Mouse (Mus musculus) CD4-positive, CD25-positive, alpha-beta regulatory T cell, adult 4 months (primary cell): ENCODE results near the gene Car5a. TPM values are rescaled to one million over a fixed set of nuclear protein-coding genes. Genes with fewer than 3 reads are reported as not detected.

Experiments
- ATAC-seq: one replicate; pipeline ENCODE4 v1.8.0; 2017
- polyA plus RNA-seq, 2 experiments: library from polyadenylated mRNA; unstranded; fragments of 100-300 nt; shearing (Covaris generic); gene quantifications; one replicate each; pipeline ENCODE4 v1.2.1; 2017

Gene Car5a
- polyA plus RNA-seq, 2 experiments from 2014 or later, result not detected

- ATAC-seq, result no peak
Measured at GRCm38 (mm10) chr8:121905420-121905819, 39.3 kb downstream of the Car5a start.

GRCm38 (mm10) chr8:121904999-121905398 lies 39.7 kb downstream of the Car5a start:
- no peak for ATAC-seq

GRCm38 (mm10) chr8:121903977-121904376 lies 40.7 kb downstream of the Car5a start:
- ATAC-seq, result no peak

- ATAC-seq, result no peak
Measured at GRCm38 (mm10) chr8:121901498-121902236, 43.0 kb downstream of the Car5a start.

DNA sequence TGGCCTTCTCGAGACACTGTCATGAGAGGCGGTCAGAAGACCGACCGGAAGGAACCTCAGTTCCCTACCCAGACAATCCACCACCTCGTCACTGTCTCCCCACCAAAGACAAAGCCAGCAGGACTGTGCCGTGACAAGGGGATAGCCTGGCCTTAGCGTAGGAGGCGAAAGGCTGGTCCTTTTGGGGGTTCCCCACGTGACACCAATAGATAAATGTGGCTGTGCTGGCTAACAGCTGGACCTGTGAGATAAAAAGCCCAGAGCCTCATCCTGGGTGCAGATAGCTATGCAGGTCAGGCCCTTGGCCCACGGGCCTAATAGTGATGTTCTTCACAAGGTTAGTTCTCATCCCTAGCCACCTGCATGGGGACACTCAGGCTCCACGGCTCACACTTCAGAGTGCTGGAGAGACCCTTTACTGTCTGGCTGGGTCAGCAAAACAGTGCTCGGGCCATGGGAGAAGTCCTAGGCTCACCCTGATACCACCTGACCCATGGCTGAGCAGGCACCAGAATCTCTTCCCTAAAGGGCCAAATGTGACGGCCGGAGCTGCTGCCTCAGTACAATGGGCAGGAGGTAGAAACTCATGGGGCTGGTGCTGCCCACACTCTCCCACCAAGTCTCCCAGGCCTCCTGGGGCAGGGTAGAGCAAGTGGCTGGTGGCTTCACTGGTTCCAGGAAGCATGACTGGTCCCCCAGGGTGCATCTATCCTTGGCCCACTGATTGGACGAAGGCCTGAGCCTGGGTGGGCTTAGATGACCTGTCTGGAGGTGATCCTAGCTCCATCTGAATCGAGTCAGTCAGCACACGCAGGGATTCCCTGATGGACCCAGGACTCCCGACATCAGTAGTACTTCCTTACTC lies 45.3 kb downstream of the Car5a start:
- ATAC-seq, result no peak

DNA sequence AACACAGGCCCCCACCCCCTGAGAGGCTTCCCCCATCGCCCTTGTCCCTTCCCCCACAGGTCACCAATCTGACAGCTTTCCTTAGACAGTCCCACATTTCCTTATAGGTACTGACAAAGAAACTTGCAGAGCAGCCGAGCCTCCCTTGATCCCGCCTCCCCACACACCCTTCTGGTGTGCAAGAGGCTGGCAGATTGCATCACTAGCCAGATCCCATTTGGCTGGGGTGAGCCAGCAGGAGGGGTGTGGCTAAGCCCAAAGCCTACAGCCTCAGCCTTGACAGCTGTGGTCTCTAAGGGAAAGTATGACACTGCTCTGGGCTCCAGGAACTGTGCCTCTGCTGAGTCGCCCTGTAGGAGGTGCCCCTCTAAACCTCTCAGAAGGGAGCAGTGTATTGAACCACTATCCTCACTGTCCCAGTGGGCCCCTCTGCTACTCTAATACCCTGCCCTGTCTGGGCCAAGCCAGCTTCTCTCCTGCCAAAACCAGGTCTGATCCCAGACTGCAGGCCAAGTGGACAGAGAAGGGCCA lies 46.2 kb downstream of the Car5a start:
- ATAC-seq, result peak; percentile 34

- ATAC-seq, result no peak
Measured at GRCm38 (mm10) chr8:121897871-121898381, 46.8 kb downstream of the Car5a start.

DNA sequence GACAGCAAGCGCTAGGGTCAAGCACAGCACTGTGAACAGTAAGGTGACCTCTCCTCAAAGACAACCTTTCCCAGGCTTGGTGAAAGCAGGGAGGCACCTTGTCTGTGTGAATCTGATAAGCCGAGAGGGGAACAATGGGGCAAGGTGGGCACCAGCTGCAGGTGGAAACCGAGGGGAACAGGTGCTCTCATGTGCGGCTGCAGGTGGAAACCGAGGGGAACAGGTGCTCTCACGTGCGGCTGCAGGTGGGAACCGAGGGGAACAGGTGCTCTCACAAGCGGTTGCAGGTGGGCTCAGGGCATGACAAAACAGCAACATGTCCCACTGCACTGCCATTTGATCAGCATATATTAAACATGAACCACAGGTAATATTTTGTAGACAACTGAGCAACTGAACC lies 47.5 kb downstream of the Car5a start:
- ATAC-seq, result no peak

GRCm38 (mm10) chr8:121896476-121897145 lies 48.1 kb downstream of the Car5a start:
- ATAC-seq, result no peak

- no peak for ATAC-seq
Measured at GRCm38 (mm10) chr8:121895910-121896309, 48.8 kb downstream of the Car5a start.

- no peak for ATAC-seq
Measured at GRCm38 (mm10) chr8:121892875-121893274, 51.8 kb downstream of the Car5a start.

DNA sequence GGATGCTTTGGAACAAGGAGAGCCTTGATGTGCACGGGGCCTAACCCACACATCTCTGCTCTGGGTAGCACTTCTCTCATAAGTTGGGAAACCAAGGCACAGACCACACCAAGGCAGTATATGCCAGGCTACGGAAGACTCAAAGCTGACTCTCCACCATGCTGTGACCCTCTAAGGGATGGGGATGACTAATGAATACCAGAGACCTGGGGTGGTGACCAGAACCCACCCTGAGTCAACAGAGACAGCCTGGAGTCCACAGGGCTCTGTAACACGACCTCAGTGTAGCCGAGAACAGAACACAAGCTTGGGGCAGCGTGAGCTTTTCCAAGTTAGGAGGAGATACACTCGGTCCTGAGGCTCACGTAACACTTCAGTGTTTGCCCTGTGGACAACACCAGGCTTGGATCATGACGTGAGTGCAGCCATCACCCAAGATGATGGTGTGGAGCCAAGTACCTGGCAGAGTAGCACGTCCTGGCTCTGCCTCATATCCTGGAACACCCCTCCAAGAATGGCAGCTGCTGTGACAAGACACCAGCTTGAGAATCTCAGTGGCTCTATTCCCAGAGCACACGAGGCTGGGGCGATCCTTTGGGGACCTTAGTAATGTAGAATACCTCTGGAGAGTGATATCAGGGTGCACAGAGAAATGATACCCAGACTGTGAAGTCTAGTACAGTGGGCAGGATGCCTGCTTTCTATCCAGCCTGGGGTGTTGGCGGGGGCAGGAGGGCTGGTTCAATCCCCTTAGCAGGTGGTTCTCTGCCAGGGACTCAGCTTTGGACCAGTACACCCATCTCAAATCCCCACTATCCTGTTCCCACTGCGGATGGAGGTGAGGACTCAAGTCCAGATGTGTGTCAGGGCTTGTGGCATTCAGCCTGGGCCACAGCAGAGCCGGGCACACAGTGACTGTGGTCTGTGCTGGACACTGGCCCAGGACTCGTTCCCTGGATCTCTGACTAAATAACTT lies 54.6 kb downstream of the Car5a start:
- no peak for ATAC-seq

- no peak for ATAC-seq
Measured at GRCm38 (mm10) chr8:121889317-121889716, 55.4 kb downstream of the Car5a start.

GRCm38 (mm10) chr8:121887547-121887946 lies 57.2 kb downstream of the Car5a start:
- no peak for ATAC-seq

DNA sequence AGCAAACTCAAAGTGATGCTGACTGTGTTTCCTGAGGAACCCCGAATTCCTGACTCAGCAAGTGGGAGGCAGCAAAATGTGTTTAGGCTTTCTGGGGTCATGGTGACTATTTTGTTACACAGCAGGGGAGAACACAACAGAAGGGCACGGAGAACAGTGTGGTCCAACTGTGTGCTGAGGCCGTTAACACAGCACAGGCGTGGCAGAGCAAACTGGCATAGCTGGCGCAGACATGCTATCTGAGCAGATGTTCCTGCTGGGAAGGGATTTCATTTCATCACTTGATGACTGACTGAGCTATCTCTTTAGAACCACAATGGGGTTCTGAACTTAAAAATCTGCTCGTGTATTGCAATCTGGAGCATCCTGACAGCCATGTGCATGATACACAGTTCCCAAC lies 59.3 kb downstream of the Car5a start:
- ATAC-seq, result no peak

GRCm38 (mm10) chr8:121885001-121885400 lies 59.7 kb downstream of the Car5a start:
- ATAC-seq, result no peak

DNA sequence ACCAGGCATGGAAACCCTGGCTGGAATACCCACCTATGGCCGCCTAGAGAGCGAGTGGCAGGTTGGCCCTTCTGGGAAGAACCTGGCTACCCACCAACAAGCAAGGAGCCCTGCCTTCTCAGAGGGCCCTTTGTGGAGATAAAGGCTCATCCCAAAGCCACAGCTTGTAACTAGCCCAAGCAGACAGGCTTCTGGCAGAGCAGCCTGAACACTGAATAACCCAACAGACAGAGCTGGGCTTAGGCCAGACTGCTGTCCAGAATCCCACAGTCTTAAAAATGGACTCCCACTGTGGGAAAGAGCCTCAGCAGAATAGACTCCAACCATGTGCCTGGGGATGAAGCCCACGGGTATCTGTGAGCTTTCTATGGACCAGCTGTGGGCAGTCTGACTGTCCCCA lies 60.5 kb downstream of the Car5a start:
- no peak for ATAC-seq

DNA sequence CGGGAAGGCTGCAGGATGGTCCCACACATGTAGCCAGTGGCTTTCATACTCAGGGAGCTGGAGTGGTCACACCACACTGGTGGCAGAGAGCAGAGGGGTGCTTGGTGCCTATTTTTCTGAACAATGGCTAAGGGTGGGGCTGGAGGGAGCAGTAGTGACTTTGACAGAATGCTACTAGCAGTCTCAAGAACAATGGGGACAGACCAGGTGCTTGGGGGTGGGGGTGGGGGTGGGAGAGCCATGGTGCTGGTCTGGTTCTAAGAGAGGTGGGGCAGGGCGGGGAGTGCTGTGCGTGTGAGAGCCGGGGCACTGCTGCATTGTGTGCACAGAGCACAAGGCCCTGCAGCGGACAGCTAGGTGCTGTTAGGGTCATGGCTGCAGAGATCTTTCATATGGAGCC lies 62.8 kb downstream of the Car5a start:
- ATAC-seq, result no peak

- ATAC-seq, result no peak
Measured at GRCm38 (mm10) chr8:121880818-121881217, 63.9 kb downstream of the Car5a start.

GRCm38 (mm10) chr8:121879712-121880111 lies 65.0 kb downstream of the Car5a start:
- no peak for ATAC-seq

GRCm38 (mm10) chr8:121877828-121878480 lies 66.8 kb downstream of the Car5a start:
- ATAC-seq, result no peak
